Mouse (Mus musculus): ENCODE measurements around the gene Efcab11.
A peak's percentile ranks its signal among the peaks of the same experiment; 100 is the strongest.

Gene Efcab11

DNA sequence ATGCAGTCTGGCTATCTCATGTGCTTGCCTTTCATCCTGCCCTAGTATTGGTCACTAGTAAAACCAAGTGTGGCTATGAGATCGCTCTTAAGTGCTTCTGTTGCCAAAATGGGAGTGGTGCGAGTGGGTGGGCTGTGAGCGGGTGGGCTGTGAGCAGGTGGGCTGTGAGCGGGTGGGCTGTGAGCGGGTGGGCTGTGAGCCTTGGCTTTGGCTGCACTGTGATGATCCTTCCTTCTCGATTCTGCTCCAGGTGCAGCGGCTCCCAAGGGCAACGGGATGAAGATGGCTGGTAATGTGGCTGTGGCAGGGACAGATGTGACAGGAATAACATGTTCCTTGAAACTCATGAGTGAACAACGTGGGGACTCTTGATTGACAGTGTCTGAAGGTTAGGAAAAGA is 128.0 kb downstream of the Efcab11 start:
- no peak for DNase-seq (ENCODE audit: low read depth)

DNA sequence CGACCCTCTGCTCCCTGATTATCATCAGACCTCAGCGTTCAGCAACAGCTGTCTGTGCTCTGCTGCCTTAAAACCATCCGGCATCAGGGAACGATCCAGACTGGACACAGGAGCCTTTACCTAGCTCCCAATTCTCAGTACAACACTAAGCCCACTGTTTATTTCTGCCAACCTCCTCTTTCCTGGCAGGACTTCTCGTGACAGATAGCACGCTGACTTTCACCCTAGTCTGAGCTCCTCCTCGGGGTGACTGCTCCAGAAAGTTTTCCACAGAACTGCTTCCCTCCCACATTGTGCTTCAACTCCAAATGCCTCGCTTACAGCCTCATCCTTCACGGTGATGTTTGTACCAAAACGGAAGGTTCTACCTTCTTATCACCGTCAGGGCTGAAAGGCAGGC is 131.3 kb downstream of the Efcab11 start:
- no peak for DNase-seq (ENCODE audit: low read depth)

DNA sequence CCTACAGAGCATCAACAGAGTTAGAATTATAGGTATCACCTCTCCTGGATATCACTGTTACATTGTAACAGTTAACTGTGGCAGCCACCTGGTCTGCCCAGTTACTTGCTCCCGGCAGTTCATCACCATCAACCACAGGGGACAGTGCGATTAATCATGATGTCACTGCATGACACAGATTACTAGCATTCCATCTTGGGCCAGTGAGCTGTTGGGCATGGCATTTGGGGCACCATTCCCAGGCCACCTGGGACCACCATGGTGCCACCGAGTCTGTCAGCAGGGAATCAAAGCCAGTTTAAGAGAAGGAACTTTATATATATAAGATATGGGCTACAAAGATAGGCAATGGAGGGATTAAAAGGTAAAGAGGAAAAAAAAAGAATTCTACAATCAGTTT is 134.8 kb downstream of the Efcab11 start:
- no peak for DNase-seq (ENCODE audit: low read depth)

DNA sequence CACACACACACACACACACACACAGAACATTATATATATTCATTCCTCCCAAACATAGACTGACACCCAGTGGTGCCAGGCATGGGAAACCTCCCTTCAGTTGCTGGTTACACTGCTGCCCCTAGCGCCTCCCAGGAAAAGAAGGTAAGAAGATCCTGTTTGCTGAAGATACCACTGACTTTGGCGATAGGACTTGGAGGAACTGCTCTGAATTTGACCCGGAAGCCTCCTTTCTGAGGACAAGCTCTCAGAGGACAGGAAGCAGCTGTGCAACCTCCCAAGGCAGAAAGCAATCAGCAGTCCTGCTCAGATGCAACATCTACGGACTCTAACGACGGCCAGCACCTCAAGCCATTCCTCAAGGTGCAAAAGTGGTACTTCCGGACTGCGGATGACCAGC is 142.6 kb downstream of the Efcab11 start:
- peak; percentile 62 for DNase-seq (ENCODE audit: low read depth)

DNA sequence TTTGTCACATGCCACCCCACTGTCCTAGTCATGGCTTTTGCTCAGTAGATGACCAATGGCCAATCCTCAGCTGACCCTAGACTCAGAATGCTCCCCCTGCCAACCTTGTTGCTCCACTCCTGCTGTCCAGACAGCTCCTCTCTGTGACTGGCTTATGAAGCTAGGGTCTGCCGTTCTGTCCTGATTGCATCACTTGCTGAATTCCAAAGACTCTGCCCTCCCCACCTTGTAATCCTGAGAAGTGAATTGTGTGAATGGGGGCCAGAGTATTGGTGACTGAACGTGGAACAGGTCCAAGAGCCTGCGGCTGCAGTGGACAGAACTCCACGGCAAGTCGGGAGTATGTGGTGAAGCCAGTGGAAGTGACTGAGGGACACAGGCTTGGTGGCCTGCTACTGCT is 145.0 kb downstream of the Efcab11 start:
- no peak for DNase-seq (ENCODE audit: low read depth)

DNA sequence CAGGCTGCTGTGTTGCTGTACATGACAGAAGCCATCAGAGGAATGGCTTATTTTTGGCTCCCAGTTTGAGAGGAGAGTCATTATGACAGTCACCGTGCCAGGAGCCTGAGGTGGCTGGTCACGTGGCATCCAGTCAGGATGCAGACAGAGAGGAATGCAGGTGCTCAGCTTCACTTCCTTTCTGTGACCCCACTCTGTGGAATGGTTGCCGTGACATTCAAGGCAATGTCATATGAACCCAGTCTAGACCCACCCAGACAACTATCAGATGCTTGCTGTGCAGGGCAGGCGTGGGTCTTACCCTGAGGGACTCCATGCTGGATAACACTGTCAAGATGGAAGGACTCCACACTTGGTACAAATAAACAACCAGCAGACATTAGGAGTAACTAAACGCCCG is 146.0 kb downstream of the Efcab11 start:
- DNase-seq (ENCODE audit: low read depth), result no peak

DNA sequence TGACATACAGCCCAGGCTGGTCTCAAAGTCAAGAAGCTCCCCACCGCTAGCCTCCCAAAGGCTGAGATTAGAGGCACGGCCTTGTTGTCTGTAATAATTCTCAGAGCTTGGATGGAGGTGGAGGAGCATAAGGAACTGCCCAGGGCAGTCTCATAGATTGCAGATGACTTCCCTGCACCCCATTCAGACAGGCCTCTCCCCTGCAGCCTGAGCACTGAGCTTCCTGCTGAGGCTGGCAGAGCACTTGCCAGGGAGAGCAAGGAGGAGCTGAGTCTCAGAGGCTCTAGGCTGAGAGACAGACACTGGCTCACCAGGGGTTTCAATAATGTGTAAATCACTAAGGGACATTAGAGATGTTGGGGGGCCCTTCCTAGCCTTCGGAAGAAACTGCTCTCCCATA is 147.3 kb downstream of the Efcab11 start:
- no peak for DNase-seq (ENCODE audit: low read depth)

DNA sequence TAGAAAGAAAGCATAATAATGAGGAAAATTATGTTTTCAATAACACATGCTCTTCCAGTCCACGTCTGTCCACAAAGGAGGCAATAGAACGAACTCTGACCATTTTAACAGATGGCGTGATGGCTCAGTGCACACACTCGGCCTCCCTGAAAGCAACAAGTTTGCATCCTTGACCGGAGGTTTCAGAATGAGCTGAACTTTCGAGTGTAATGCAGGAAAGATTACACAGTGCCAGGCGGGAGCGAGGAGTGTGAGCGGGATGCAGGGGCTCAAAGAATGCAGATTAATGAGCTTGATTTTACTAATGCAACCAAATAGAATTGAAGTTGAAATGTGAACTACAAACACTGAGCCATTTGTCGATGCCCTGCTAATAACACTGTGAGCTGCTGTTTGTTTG is 149.1 kb downstream of the Efcab11 start:
- no peak for DNase-seq (ENCODE audit: low read depth)

DNA sequence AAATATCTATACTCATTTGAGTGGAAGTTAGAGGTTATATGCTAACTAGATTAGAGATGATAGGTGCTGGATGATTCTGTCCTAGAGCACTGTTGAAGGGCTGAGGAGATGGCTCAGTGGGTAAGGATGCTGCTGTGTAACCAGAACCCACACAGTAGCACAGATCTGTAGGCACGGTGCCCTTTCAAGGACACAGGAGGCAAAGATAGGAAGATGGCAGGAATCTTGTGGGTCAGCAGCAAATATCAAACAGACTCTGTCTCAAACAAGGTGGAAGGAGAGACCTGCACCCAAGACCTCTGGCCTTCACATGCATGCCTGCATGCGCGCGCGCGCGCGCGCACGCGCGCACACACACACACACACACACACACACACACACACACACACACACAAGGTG is 160.0 kb downstream of the Efcab11 start:
- no peak for DNase-seq (ENCODE audit: low read depth)

DNA sequence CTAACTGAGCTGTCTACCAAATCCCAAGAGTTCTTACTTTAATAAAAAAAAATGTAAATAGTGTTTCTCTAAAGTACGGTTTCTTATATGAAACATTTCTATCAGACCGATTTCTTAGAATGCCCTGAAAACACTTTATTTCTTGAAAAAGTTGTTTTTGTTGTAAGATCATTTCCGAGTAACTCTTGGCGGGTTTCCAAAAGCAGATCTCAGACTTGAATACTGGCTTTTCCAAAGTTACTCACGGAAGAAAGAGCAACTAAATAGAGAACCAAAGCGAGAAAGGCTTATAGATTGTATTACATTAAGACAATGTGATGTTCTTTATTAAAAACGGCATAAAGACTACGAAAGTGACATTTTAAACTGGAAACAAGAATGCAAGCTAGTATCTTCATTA is 160.4 kb downstream of the Efcab11 start:
- no peak for DNase-seq (ENCODE audit: low read depth)

DNA sequence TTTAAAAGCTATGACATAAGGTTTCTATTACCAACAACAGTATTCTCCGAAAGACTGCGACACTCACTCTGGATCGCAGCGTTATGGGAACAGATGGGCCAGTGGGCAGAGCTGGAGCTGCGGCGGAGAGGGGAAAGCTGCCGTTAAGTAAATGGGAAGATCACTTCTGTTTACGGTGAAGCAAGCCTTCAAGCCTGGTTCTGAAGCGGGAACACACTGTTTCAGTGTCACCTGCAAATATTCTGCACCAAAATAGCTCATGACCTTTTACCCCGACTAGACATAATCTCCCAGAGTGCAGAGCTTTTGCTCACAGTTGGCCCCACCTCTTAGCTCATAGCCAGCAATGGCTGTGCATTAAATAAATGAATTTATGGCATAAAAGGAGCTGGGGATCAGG is 162.9 kb downstream of the Efcab11 start:
- DNase-seq (ENCODE audit: low read depth), result no peak

DNA sequence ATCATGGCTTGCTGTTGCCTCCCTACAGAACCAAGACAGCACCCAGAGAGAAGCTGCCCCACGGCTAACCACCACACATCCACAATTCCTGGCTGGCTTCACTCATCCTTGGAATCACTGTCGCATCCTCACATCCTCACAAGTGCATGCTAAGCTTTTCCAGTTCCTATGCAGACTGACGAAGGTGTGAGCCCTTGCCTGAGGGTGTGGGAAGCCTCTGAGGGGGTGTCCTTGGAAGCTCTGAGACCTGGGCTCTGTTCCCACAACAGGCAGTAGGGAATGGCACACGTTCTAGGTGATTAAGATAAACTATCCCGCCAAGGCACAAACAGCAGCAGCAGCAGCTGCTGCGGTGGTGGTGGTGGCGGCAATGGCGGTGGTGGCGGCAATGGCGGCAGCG is 164.5 kb downstream of the Efcab11 start:
- DNase-seq (ENCODE audit: low read depth), result no peak

DNA sequence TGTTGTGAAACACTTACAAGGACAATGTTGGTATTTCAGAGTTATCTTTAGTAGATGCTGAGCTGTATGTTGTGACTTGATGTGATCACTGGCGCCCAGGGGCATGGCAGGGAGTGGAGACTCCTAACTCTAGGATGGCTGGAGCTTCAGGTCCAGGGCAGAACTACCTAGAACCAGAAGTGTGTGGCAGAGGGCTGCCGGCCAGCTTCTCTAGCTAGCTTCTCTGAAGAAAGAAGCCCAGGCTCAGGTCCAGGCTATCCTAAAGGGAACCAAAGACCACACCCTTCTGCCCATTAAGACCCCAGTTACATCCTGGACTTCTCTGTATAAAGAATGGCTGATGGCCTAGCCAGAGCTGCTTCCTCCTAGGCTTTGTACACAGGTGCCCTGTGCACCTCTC is 166.1 kb downstream of the Efcab11 start:
- no peak for DNase-seq (ENCODE audit: low read depth)

DNA sequence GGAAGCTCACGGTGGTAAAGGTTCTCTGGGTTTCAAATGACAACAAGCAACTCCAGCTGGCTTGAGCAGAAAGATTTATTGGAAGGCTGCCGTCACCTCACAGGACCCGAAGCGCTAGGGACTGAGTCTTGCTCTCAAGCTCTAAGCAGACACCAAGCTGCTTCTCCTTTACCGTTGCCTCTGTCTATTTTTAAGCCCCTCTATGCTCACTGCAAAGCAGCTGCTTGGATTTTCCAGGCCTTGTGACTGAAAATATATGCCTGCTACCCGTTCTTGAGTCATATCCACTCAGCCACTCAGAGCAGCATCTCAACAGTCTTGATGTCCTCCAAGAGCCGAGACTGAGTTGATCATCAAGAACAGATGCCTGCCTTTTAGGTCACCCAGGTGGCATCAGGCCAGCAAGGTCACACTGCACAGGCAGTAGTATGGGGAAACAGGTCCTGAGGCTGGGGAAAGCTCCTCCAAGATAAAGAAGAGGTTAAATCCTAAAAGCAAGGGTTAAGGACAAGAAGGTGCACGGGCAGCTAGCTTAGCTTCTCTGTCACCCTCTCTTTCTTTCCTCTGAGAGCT is 168.1 kb downstream of the Efcab11 start:
- no peak for DNase-seq (ENCODE audit: low read depth)

DNA sequence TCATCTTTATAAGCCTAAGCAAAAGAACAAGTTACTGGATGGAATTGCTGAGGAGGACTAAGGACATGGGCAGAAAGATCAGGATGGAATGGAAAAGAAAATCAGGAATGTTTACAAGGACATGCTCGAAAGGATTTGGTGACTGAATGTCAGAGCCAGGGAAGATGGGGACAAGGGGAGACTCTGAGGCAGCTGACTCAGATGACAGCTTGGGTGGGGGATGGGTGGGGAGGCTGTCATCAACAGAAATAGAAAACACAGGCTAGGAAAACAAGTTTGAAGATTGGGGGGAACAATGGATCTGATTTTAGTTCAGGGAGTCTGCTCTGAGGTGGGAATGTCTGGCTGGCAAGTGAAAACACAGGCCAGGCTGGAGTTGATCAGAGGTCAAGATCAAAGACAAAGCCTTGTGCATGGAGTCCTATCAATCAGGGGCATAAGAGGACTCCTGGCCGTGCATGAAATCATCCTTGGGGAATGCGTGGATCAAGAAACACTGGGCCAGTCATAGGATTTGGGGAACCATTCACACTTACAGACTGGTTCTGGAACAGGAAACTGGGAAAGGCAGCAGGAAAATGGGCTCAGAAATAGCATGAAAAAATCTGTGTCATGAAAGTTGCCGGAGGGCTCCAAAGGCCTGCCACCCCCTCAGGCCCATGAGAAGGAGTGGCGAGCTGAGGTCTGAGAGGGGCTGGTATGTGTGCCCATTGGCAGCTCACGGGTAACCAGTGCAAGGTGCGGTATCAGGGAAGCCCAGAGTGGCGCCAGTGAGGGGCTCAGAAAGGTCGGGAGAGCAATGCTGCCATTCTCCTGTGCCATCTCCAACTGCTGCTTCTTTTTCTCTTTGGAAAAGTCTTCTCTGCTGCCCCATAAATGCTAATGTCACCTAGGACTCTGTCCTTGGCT is 168.9 kb downstream of the Efcab11 start:
- DNase-seq (ENCODE audit: low read depth), result no peak

DNA sequence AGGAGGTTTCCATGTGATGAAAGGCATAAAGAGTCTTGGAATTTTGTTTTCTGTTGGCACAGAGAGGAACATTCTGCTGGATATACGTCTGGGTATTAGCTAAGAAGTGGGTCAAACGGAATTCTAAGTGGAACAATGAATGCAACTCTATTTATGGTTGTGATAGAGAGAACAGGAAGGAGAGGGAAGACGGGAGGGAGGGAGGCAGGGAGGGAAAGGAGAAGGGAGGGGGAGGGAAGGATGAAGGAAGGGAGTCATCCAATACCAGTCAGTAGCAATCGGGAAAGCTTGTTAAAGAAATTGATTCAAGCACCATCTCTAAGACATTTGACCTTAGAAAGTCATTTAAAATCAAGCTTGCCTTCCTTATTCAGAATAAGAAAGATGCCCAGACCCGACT is 172.0 kb downstream of the Efcab11 start:
- no peak for DNase-seq (ENCODE audit: low read depth)

DNA sequence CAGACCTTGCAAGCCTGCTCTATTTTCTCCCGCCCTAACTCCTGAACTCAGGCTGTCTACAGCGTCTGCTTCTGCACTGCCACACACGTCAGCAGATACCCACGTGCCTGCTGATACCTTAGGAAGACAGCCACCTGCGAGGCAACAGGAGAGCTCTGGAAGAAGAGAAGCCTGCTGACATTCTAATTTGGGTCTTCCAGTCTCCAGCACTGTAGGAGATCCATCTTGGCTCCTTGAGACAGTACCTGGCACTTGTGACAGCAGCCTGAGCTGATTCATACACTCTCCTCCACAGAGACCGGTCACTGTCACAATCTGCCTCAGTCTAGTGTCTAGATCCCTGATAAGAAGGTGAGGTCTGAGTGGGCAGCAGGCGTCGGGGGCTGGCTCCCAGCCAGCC is 182.0 kb downstream of the Efcab11 start:
- no peak for DNase-seq (ENCODE audit: low read depth)

DNA sequence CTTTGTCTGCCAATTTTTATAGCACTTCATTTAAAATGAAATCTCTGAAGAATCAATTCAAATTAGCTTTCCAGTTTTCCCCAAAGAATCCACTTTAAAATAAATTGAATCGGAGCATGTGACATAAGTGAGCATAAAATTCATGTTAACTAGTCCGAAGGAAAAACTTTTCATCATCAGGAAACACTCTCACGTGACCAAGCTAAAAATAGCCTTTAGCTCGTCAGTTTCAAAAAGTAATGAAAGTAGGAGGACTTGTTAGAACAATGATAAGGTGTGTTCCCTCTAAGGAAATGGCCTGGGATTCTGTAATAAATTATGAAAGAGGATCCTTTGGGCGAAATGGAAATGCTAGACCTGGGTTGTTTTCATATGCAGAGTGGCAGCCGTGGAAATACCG is 183.9 kb downstream of the Efcab11 start:
- DNase-seq (ENCODE audit: low read depth), result peak; percentile 33

DNA sequence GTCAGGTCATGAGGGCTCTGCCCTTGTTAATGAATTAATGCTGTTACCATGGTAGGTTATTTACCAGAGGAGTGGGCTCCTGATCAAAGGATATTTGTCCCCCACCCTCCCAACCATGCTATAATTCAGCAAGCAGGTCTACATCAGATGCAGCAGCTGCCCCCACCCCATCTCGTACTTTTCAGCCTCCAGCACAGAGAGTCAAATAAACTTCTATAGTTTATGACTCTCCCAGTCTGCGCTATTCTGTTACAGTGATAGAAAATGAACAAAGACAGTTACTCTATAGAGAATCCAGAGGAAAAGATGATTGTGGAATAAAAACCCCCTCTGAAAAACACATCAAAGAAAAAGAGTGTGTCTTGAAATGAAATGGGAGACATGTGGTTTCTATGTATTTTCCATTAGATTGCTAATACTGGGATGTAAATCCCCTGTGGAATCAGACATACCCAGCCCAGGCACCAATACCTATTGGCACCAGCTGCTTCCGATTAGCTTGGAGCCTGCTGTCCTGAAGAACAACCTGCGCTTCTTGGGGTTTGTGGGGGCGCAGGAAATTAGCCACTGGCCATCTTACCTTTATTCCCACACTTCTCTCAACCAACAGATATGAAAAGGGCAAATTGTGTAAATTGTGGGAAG is 184.7 kb downstream of the Efcab11 start:
- DNase-seq (ENCODE audit: low read depth), result no peak

DNA sequence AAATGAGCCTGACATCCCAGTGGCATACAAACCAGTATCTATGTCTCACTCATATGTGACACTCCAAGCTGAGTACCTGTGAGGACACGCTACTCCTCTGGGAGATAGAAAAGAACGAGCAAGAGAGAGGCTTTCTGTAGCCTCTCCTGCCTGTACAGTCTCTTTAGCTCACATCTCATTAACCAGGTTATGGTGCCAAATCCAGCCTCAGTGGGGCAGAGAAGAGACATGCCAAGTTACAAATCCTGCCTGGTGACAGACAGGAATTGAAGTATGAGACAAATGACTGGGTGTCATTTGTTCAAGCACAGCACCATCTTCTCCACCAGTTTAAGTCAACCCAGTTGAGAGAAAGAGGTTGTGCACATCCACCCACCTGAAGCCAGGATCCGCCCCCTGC is 190.2 kb downstream of the Efcab11 start:
- no peak for DNase-seq (ENCODE audit: low read depth)

DNA sequence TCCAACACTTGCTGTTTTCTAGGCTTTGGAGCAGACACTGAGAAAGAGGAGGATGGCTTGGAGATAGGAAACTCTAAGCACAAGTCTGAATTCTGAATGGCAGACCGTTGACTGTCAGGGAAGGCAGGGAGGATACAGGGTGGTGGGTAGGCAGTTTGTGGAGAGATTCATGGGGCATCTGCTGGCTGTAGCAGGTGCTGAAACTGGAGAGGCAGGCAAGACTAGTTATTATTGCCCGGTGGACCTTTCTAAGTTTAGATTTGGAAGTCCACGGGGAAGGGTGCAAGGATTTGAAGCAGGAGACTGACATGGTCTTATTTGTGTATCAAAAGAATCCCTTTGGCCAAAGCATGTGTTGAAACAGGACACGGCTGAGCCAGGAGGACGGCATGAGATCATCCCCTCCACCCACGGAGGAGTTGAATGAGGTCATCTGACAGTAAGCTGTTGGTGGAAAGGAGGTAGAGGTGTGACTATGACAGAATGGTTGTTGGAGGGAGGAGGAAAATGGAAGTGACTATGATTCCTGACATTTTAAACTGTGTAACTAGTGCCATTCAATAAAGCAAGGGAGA is 197.7 kb downstream of the Efcab11 start:
- no peak for DNase-seq (ENCODE audit: low read depth)

DNA sequence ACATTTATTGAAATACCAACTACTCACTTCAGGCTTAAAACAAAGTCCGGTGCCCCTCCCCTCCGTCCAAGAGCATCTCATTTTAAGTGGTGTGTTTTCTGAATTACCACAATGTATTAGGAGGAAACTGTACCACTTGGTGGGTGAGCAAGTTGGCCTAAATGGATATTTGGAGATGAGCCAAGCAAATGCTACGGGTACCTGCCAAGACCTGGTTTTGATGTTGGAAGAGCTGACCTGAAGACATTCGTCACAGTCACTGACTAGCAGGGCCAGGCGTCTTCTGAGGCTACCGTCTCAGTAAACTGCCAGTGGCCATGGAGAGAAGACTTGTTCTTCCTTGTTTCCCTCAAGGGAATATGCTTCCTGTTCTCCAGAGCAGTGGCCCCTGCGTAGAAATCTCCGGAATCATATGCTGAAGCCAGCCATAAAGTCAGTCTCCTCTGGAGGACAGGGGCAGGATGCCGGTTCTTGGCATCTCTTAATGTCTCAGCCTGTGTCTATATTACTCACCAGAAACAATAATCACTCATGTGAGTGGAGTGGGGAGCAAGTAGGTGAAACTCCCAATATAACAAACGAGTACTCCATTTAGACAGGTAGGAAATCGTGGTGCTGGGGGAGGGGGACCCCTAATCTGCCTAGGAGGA is 198.7 kb downstream of the Efcab11 start:
- DNase-seq (ENCODE audit: low read depth), result no peak

DNA sequence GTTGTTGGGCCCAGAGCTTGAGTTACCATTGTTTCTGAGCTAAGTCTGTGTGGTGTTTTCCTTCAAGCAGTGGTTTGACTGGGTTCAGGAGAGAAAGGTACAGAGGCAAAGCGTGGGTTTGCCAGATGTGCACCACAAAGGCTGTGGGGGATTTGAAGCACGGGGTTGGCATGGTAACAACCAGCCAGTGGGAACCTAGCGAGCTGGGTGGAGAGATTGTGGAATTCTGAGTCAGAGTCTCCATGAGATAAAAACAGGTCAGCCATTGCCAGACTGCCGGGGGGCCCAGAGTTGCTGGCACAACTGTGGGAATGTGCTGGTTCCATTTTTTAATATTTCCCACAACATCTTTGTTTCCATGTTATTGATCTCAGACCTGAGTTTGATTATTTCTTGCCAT is 202.6 kb downstream of the Efcab11 start:
- no peak for DNase-seq (ENCODE audit: low read depth)

Measured in naive thymus-derived CD4-positive, alpha-beta T cell, adult 2 months (primary cell).